Mouse (Mus musculus) CH12.LX (cell line): ENCODE measurements around the gene Fam193a.

Experiments
- BHLHE40 ChIP-seq: IDR thresholded peaks from 2 replicates; pipeline ENCODE4 v1.6.1; 2011; ENCODE audit warnings: mild to moderate bottlenecking, low read depth, low read length, improper control_type of control experiment
- CTCF ChIP-seq, 2 experiments: IDR thresholded peaks in 1 of 2; conservative IDR thresholded peaks in 1 of 2; 2 replicates each; pipeline ENCODE4 v1.5.1; 2011 to 2012; ENCODE audit warnings: low read depth in 2 of 2, low read length in 2 of 2, improper control_type of control experiment in 1 of 2, inconsistent platforms in 1 of 2, mild to moderate bottlenecking in 1 of 2, moderate library complexity in 1 of 2
- E2F4 ChIP-seq: IDR thresholded peaks from 2 replicates; pipeline ENCODE4 v1.6.1; 2011; ENCODE audit warnings: low read depth, low read length, improper control_type of control experiment; ENCODE audit not compliant: insufficient replicate concordance
- HCFC1 ChIP-seq: IDR thresholded peaks from 2 replicates; pipeline ENCODE4 v1.6.1; 2012; ENCODE audit warnings: low read depth, mild to moderate bottlenecking, inconsistent platforms, low read length, improper control_type of control experiment
- POLR2A ChIP-seq: IDR thresholded peaks from 2 replicates; pipeline ENCODE4 v1.6.1; 2011; ENCODE audit warnings: low read depth, mild to moderate bottlenecking, improper control_type of control experiment, low read length
- ZC3H11A ChIP-seq: IDR thresholded peaks from 2 replicates; pipeline ENCODE4 v1.6.1; 2012; ENCODE audit warnings: low read depth, mild to moderate bottlenecking, inconsistent platforms, low read length, improper control_type of control experiment

DNA sequence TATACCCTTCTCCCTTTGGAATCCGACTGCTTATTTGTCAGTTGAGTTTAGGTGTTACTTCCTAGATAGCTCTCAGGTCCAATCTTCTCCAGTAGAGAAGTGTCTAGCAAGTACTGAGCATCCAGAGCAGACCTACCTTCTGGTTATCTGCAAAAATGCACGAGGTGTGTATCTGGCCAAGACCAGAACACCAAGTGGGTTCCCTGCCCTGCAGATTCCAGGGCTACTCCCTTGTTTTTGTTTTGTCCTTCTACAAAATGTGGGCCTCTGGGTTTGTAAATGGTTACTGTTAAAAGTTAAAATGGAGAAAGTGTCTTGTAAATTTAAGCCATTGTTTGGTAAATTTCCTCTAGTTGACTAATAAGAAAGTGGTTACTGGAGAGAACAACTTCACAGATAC lies 70.0 kb downstream of the Fam193a start:
- TF ChIP-seq HCFC1 (no peak), E2F4 (no peak), POLR2A (no peak), CTCF (conservative IDR thresholded peaks at IDR 0.05 in 1 of 2, IDR thresholded peaks at IDR 0.05 in 1 of 2; ENCODE audit: low read depth in 2 of 2, low read length in 2 of 2) (no peak), BHLHE40 (no peak), ZC3H11A (no peak)
